Mouse (Mus musculus) spleen, adult 2 months (tissue): ENCODE data around the gene Rab24. TPM values are rescaled to one million over a fixed set of nuclear protein-coding genes. Genes with fewer than 3 reads are reported as not detected.

Source experiments
- DNase-seq, 2 experiments: peaks; one replicate each; pipeline versions ENCODE4 v3.0.0 to v3.0.0-alpha.2; 2012 to 2021; ENCODE audit warnings: low spot score in 2 of 2, low read depth in 1 of 2
- H3K27ac ChIP-seq: fragments of 200-500 bp; 2 replicates; pipeline ENCODE4 v1.5.1; 2012; ENCODE audit warnings: low read length, inconsistent platforms; ENCODE audit not compliant: insufficient read depth
- H3K27me3 ChIP-seq: fragments of 200-500 bp; 2 replicates; pipeline ENCODE4 v1.6.1; 2012; ENCODE audit warnings: mild to moderate bottlenecking, moderate library complexity, low read length, inconsistent platforms; ENCODE audit not compliant: control insufficient read depth, insufficient read depth
- H3K36me3 ChIP-seq: fragments of 200-500 bp; 2 replicates; pipeline ENCODE4 v1.6.1; 2012; ENCODE audit warnings: mild to moderate bottlenecking, low read length, inconsistent platforms; ENCODE audit not compliant: control insufficient read depth, insufficient read depth
- H3K4me1 ChIP-seq: fragments of 200-500 bp; 2 replicates; pipeline ENCODE4 v1.6.1; 2011; ENCODE audit warnings: inconsistent platforms; ENCODE audit not compliant: control insufficient read depth, insufficient read depth, insufficient read length
- H3K4me3 ChIP-seq: fragments of 200-500 bp; 2 replicates; pipeline ENCODE4 v1.5.1; 2011; ENCODE audit warnings: mild to moderate bottlenecking, inconsistent platforms; ENCODE audit not compliant: insufficient read depth, insufficient read length; ENCODE audit errors: extremely low read depth
- CTCF ChIP-seq: fragments of 200-500 bp; IDR thresholded peaks from 2 replicates; pipeline ENCODE4 v1.5.1; 2011; ENCODE audit warnings: mild to moderate bottlenecking, inconsistent platforms; ENCODE audit not compliant: insufficient read depth, insufficient read length, insufficient replicate concordance; ENCODE audit errors: extremely low read depth
- POLR2A ChIP-seq: fragments of 200-500 bp; IDR thresholded peaks from 2 replicates; pipeline ENCODE4 v1.6.1; 2011; ENCODE audit warnings: low read depth, low read length, inconsistent platforms
- WGBS: fragments of 180-500 bp; shearing (Covaris S2); methylation state at CpG from one replicate; pipeline ENCODE4 v1.1.7; 2018; 5-methylcytosine and 5-hydroxymethylcytosine counted together
- polyA plus RNA-seq: library from polyadenylated mRNA; depleted of rRNA; stranded (reverse); fragments of >200 nt; gene quantifications from 2 replicates; pipeline ENCODE4 v1.2.3, GENCODE M21; 2012

Gene Rab24
- polyA plus RNA-seq, 1 experiment: 54.7 TPM

DNA sequence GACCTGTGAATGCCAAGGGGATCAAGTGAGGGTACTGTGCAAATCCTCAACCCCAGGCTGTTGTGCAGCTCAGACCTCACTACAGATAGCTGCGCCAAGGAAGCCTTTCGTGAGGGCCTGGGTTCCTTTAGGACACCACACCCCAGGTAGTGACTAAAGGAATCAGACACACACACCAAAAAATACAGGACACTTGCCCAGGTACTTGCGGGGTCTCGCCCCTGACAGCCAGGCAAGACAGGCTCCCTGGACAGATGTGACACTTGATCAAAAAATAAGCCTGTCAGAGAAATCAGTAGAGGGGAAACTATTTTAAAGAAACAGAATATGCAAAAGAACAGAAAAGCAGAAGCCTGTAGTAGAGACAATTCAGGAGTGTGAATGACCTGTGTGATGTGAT, 6.9 kb upstream of the Rab24 start:
- peaks cover 16% of the 10 kb centered on the region; the same call in 1 of the 2 replicates for H3K4me1 ChIP-seq
- H3K36me3 ChIP-seq: peaks cover 18% of the 10 kb centered on the region
- TF ChIP-seq CTCF (no peak), POLR2A (no peak)
- WGBS: 78% methylated on average over 4 of the region's 4 CpGs
- no peak overlapping the region for H3K27ac ChIP-seq
- H3K27me3 ChIP-seq: no peaks in the 10 kb centered on the region
- H3K4me3 ChIP-seq: peak overlapping the region; percentile 60; the same call in 1 of the 2 replicates
- no peak for DNase-seq

GRCm38 (mm10) chr13:55328171-55328570, 6.4 kb upstream of the Rab24 start:
- no peak for TF ChIP-seq POLR2A
- no peak for TF ChIP-seq CTCF
- 84% methylated on average over 6 of the region's 6 CpGs for WGBS
- no peak for DNase-seq
- peak overlapping the region; percentile 4; the same call in 1 of the 2 replicates for H3K4me3 ChIP-seq
- H3K27ac ChIP-seq: no peak overlapping the region
- no peaks in the 10 kb centered on the region for H3K27me3 ChIP-seq
- peaks cover 21% of the 10 kb centered on the region for H3K36me3 ChIP-seq
- peaks cover 16% of the 10 kb centered on the region; the same call in 1 of the 2 replicates for H3K4me1 ChIP-seq

DNA sequence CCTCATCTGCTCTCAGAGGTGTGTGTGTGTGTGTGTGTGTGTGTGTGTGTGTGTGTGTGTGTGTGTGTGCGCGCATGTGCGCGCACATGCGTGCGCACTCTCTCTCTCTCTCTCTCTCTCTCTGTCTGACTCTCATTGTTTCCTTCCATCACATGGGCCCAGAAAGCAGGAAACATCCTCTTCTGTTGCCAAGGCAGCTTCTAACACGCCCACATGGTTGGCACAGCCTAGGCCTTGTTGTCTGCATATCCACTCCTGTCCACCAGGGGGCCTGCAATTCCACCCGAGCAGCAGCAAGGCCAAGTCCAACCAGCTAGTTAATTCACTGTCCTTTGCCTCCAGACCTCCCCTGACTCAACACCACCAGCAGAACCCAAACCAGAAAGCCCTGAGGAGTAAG, 5.9 kb upstream of the Rab24 start:
- H3K4me3 ChIP-seq: no peak overlapping the region
- no peak overlapping the region for H3K27ac ChIP-seq
- peak; percentile 85 to 87 for DNase-seq
- H3K36me3 ChIP-seq: peaks cover 21% of the 10 kb centered on the region
- WGBS: 14% methylated on average over 8 of the region's 8 CpGs
- no peaks in the 10 kb centered on the region for H3K27me3 ChIP-seq
- H3K4me1 ChIP-seq: peaks cover 19% of the 10 kb centered on the region; the same call in 1 of the 2 replicates
- TF ChIP-seq CTCF: peak; percentile 87
- TF ChIP-seq POLR2A: no peak

- WGBS: 85% methylated on average over 4 of the region's 4 CpGs
- H3K36me3 ChIP-seq: peaks cover 21% of the 10 kb centered on the region
- H3K27me3 ChIP-seq: no peaks in the 10 kb centered on the region
- 0 out of 2 replicates have a peak overlapping the region, but pooled peaks have one; percentile 8 for H3K27ac ChIP-seq
- no peak for TF ChIP-seq POLR2A
- TF ChIP-seq CTCF: no peak
- H3K4me3 ChIP-seq: no peak overlapping the region
- H3K4me1 ChIP-seq: peaks cover 21% of the 10 kb centered on the region; the same call in 1 of the 2 replicates
- DNase-seq: no peak
Observed at GRCm38 (mm10) chr13:55327169-55327568, 5.4 kb upstream of the Rab24 start.

GRCm38 (mm10) chr13:55325596-55325995, 3.9 kb upstream of the Rab24 start:
- Histone ChIP-seq H3K27me3 (no peaks in the 10 kb centered on the region), H3K4me3 (no peak overlapping the region), H3K36me3 (peaks cover 21% of the 10 kb centered on the region), H3K4me1 (peaks cover 28% of the 10 kb centered on the region), H3K27ac (no peak overlapping the region)
- no peak for DNase-seq
- no peak for TF ChIP-seq CTCF
- no peak for TF ChIP-seq POLR2A
- 95% methylated on average over 11 of the region's 11 CpGs for WGBS

- Histone ChIP-seq H3K27ac (peak overlapping the region; percentile 77), H3K4me1 (peaks cover 32% of the 10 kb centered on the region), H3K4me3 (peak overlapping the region; percentile 88), H3K36me3 (peaks cover 21% of the 10 kb centered on the region), H3K27me3 (no peaks in the 10 kb centered on the region)
- TF ChIP-seq POLR2A (no peak), CTCF (peak; percentile 14; the same call in 1 of the 2 replicates)
- DNase-seq: no peak
- under 1% methylated on average over 31 of the region's 31 CpGs for WGBS
Observed at GRCm38 (mm10) chr13:55322130-55322825, 532 bp upstream of the Rab24 start.
